Mouse (Mus musculus): ENCODE results near the gene Ccdc77. TPM values are rescaled to one million over a fixed set of nuclear protein-coding genes. Genes with fewer than 3 reads are reported as not detected.

Gene Ccdc77
- polyA plus RNA-seq, 1 experiment, result 59.3 TPM

DNA sequence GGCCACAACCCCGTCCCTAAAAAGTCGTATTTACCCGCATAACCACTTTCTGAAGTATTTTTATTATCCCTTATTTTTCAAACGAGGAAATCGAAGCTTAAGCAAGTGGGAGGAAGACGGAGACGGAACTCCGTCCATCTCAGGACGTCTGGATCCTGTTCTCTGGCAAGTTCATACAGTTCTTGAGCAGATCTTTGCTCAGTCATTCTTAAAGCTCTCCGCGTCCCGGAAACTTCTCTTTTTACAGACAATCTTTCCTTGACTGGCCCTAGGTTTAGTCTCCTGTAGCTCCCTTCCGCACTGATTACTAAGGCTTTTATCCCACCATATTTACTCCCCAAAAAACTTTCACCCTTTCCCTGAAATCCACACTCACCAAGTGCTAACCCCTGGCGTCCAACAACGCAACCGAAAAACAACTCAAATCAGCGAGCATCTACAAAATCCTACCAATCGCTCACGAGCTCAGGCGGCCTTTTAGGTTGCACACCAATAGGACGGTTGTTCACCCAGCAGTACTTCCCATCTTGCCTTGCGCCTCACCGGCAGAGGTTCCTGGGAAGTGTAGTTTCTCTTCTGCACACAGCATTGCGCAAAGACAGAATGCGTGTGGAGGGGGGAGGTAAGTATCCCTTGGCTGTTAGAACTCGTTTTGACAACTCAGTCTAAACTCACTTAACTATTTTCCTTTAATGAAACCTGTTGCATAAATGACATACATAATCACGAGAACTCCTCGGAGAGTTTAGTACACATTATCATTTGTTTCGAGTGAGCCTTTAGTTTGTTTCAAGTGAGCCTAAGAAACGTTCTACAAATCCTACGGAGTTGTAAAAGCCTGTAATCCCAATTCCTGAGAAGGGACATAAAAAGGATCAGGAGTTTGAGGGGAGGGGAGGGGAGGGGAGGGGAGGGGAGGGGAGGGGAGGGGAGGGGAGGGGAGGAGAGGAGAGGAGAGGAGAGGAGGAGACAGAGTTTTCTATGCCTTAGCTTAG, 6.9 kb downstream of the Ccdc77 start:
- peak overlapping the region; percentile 98 for H3K4me3 ChIP-seq (ENCODE audit: low read depth, low read length)
- H3K9ac ChIP-seq (ENCODE audit: low read depth, poor library complexity, severe bottlenecking), result peak overlapping the region; percentile 89
- H3K9me3 ChIP-seq (replicated peaks; ENCODE audit: control insufficient read depth, insufficient read depth, low read length, poor library complexity, severe bottlenecking), result no peaks in the 10 kb centered on the region
- H3K36me3 ChIP-seq (ENCODE audit: control insufficient read depth, insufficient read depth, low read length, poor library complexity, severe bottlenecking), result peaks cover 16% of the 10 kb centered on the region
- TF ChIP-seq POLR2A (IDR thresholded peaks at IDR 0.05; ENCODE audit: insufficient read depth, low read length), result peak; percentile 90
- no peak for TF ChIP-seq CTCF (IDR thresholded peaks at IDR 0.05; ENCODE audit: low read depth, low read length)
- no peaks in the 10 kb centered on the region for H3K27me3 ChIP-seq (ENCODE audit: control insufficient read depth, insufficient read depth, low read length, poor library complexity, severe bottlenecking)
- no peaks in the 10 kb centered on the region for H3K4me1 ChIP-seq (ENCODE audit: control insufficient read depth, insufficient read depth, low read length)
- H3K27ac ChIP-seq (ENCODE audit: insufficient read depth, low read length), result peak overlapping the region; percentile 92

DNA sequence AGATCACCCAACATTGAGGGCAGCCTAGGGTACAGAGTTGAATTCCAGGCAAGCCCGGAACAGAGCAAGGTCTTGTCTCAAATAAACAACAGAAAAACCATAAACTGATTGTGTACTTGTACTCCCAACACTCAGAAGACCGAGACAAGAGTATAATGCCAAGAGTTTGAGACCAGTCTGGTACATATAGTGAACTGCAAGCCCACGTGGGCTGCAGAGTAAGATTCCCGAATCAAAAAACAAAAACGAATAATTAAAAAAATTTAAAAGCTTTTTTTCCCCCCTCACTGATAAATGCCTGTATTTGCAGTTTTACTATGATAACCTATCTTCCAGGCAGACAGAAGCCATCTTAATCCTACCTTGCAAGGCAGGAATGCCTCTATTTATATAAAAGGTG, 7.7 kb downstream of the Ccdc77 start:
- Histone ChIP-seq H3K27me3 (ENCODE audit: control insufficient read depth, insufficient read depth, low read length, poor library complexity, severe bottlenecking) (no peaks in the 10 kb centered on the region), H3K9ac (ENCODE audit: low read depth, poor library complexity, severe bottlenecking) (peak overlapping the region; percentile 89), H3K36me3 (ENCODE audit: control insufficient read depth, insufficient read depth, low read length, poor library complexity, severe bottlenecking) (peaks cover 19% of the 10 kb centered on the region), H3K9me3 (replicated peaks; ENCODE audit: control insufficient read depth, insufficient read depth, low read length, poor library complexity, severe bottlenecking) (no peaks in the 10 kb centered on the region), H3K4me3 (ENCODE audit: low read depth, low read length) (peak overlapping the region; percentile 98), H3K4me1 (ENCODE audit: control insufficient read depth, insufficient read depth, low read length) (no peaks in the 10 kb centered on the region), H3K27ac (ENCODE audit: insufficient read depth, low read length) (peak overlapping the region; percentile 92)
- TF ChIP-seq CTCF (IDR thresholded peaks at IDR 0.05; ENCODE audit: low read depth, low read length) (no peak), POLR2A (IDR thresholded peaks at IDR 0.05; ENCODE audit: insufficient read depth, low read length) (no peak), EP300 (IDR thresholded peaks at IDR 0.05; ENCODE audit: insufficient read depth, low read depth, low read length) (no peak)

DNA sequence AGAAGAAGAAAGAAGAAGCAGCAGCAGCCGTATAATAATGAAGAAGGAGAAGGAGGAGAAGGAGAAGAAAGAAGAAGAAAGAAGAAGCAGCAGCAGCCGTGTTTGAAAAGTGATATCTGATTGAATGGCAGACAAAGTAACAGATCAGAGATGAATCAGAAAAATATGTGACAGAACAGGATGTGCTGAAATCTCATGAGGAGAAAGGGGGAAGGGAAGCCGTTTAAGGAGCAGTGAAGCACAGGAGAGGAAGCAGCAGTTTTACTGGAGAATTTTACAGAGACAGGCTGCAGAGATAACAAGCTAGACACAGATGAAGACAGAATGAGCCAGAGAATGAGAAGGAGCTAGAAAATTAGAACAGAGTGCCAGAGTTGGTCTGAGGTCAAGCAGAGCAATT, 15.2 kb downstream of the Ccdc77 start:
- Histone ChIP-seq H3K27me3 (ENCODE audit: control insufficient read depth, insufficient read depth, low read length, poor library complexity, severe bottlenecking) (no peaks in the 10 kb centered on the region), H3K36me3 (ENCODE audit: control insufficient read depth, insufficient read depth, low read length, poor library complexity, severe bottlenecking) (peaks cover 65% of the 10 kb centered on the region), H3K27ac (ENCODE audit: insufficient read depth, low read length) (no peak overlapping the region), H3K4me3 (ENCODE audit: low read depth, low read length) (no peak overlapping the region), H3K4me1 (ENCODE audit: control insufficient read depth, insufficient read depth, low read length) (no peaks in the 10 kb centered on the region), H3K9me3 (replicated peaks; ENCODE audit: control insufficient read depth, insufficient read depth, low read length, poor library complexity, severe bottlenecking) (no peaks in the 10 kb centered on the region), H3K9ac (ENCODE audit: low read depth, poor library complexity, severe bottlenecking) (no peak overlapping the region)
- TF ChIP-seq POLR2A (IDR thresholded peaks at IDR 0.05; ENCODE audit: insufficient read depth, low read length) (no peak), CTCF (IDR thresholded peaks at IDR 0.05; ENCODE audit: low read depth, low read length) (no peak), EP300 (IDR thresholded peaks at IDR 0.05; ENCODE audit: insufficient read depth, low read depth, low read length) (no peak)

DNA sequence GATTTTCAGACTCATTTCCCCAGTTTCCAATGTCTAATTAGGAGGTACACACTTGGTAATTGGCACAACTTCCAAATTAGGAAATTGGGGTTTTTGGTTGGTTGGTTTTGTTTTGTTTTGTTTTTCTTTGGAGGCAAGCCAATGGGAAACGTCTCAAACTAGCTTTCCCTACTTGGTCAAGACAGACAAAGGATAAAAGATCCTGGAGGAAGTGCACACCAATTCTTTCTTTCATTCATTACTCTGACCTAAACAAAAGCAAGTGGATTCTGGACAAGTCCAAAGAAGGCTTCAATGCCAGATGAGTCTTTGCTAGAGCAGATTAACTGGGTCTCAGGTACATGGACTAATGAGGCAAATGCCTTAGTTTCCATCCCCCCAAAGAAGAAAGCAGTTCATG, 20.2 kb downstream of the Ccdc77 start:
- no peak overlapping the region for H3K27ac ChIP-seq (ENCODE audit: insufficient read depth, low read length)
- no peak overlapping the region for H3K9ac ChIP-seq (ENCODE audit: low read depth, poor library complexity, severe bottlenecking)
- no peaks in the 10 kb centered on the region for H3K27me3 ChIP-seq (ENCODE audit: control insufficient read depth, insufficient read depth, low read length, poor library complexity, severe bottlenecking)
- TF ChIP-seq POLR2A (IDR thresholded peaks at IDR 0.05; ENCODE audit: insufficient read depth, low read length) (no peak), EP300 (IDR thresholded peaks at IDR 0.05; ENCODE audit: insufficient read depth, low read depth, low read length) (no peak), CTCF (IDR thresholded peaks at IDR 0.05; ENCODE audit: low read depth, low read length) (no peak)
- H3K4me3 ChIP-seq (ENCODE audit: low read depth, low read length), result no peak overlapping the region
- H3K36me3 ChIP-seq (ENCODE audit: control insufficient read depth, insufficient read depth, low read length, poor library complexity, severe bottlenecking), result peaks cover 68% of the 10 kb centered on the region
- no peaks in the 10 kb centered on the region for H3K4me1 ChIP-seq (ENCODE audit: control insufficient read depth, insufficient read depth, low read length)
- no peaks in the 10 kb centered on the region for H3K9me3 ChIP-seq (replicated peaks; ENCODE audit: control insufficient read depth, insufficient read depth, low read length, poor library complexity, severe bottlenecking)

DNA sequence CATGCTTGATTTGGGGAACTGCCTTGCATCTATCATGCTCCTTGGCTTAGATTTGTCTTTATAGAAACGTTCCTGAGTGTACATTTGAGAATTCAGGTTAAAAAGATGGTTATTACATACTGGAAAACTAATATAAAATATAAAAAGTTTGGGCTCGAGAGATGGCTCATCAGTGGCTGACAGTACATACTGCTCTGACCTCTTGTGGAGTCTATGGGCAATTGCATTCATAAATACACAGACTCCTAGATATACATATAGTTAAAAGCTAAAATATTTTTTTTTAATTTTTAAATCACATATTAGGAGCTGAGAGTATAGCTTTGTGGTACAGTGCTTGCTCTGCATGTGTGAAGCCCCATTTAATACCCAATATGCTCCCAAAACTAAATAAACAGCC, 31.8 kb downstream of the Ccdc77 start:
- H3K4me3 ChIP-seq (ENCODE audit: low read depth, low read length), result no peak overlapping the region
- H3K27ac ChIP-seq (ENCODE audit: insufficient read depth, low read length), result no peak overlapping the region
- no peaks in the 10 kb centered on the region for H3K27me3 ChIP-seq (ENCODE audit: control insufficient read depth, insufficient read depth, low read length, poor library complexity, severe bottlenecking)
- no peaks in the 10 kb centered on the region for H3K4me1 ChIP-seq (ENCODE audit: control insufficient read depth, insufficient read depth, low read length)
- peaks cover 71% of the 10 kb centered on the region for H3K36me3 ChIP-seq (ENCODE audit: control insufficient read depth, insufficient read depth, low read length, poor library complexity, severe bottlenecking)
- H3K9me3 ChIP-seq (replicated peaks; ENCODE audit: control insufficient read depth, insufficient read depth, low read length, poor library complexity, severe bottlenecking), result no peaks in the 10 kb centered on the region
- TF ChIP-seq EP300 (IDR thresholded peaks at IDR 0.05; ENCODE audit: insufficient read depth, low read depth, low read length) (no peak), CTCF (IDR thresholded peaks at IDR 0.05; ENCODE audit: low read depth, low read length) (no peak), POLR2A (IDR thresholded peaks at IDR 0.05; ENCODE audit: insufficient read depth, low read length) (no peak)
- H3K9ac ChIP-seq (ENCODE audit: low read depth, poor library complexity, severe bottlenecking), result no peak overlapping the region

DNA sequence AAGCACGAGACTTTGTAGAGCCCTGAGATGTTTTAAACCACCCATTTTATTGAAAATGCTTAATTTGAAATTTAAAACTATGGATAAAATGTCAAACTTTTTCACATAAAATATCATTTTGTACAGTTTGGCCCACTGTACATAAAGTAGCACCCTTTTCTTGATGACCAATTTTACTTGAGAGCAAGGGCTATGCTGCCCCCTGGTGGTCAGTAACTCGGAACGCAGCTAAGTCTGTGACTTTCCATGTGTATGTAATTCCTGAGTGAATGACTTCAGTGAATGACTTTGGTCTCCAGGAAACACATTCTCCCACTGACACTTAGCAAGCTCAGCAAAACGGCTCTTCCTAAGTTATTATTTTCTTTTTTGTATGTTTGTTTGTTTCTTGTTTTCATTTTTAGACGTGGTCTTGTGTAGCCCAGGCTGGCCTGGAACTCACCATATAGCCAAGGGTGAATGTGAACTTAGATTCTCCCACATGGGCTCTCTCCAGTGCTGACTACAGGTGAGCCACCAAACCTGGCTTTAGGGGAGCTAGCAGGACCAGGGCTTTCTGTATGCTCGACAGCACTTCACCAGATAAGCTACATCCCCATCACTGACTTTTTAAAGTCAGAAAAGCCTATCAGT, 39.8 kb downstream of the Ccdc77 start:
- no peak overlapping the region for H3K27ac ChIP-seq (ENCODE audit: insufficient read depth, low read length)
- no peak overlapping the region for H3K4me3 ChIP-seq (ENCODE audit: low read depth, low read length)
- no peak overlapping the region for H3K9ac ChIP-seq (ENCODE audit: low read depth, poor library complexity, severe bottlenecking)
- H3K36me3 ChIP-seq (ENCODE audit: control insufficient read depth, insufficient read depth, low read length, poor library complexity, severe bottlenecking), result peaks cover 22% of the 10 kb centered on the region
- no peaks in the 10 kb centered on the region for H3K9me3 ChIP-seq (replicated peaks; ENCODE audit: control insufficient read depth, insufficient read depth, low read length, poor library complexity, severe bottlenecking)
- no peak for TF ChIP-seq POLR2A (IDR thresholded peaks at IDR 0.05; ENCODE audit: insufficient read depth, low read length)
- peak; percentile 52 for TF ChIP-seq CTCF (IDR thresholded peaks at IDR 0.05; ENCODE audit: low read depth, low read length)
- no peaks in the 10 kb centered on the region for H3K4me1 ChIP-seq (ENCODE audit: control insufficient read depth, insufficient read depth, low read length)
- H3K27me3 ChIP-seq (ENCODE audit: control insufficient read depth, insufficient read depth, low read length, poor library complexity, severe bottlenecking), result no peaks in the 10 kb centered on the region

All from ES-Bruce4 (cell line).